Mouse (Mus musculus): ENCODE data around the gene Selenot. TPM values are rescaled to one million over a fixed set of nuclear protein-coding genes. Genes with fewer than 3 reads are reported as not detected.

Gene Selenot
- polyA plus RNA-seq, 1 experiment from 2014 or later: 25.2 TPM

Other genes with a start within 250 kb of the Selenot start
- gene Tsc22d2, start 161.9 kb upstream of the Selenot start, polyA plus RNA-seq (2015; fragmentation: Nextera tagmentation; extraction: Ambion mirVana): 8.4 and 9.3 TPM in 2 replicates
- 33.6 and 36.9 TPM in 2 replicates for gene Eif2a, start 50.8 kb upstream of the Selenot start, polyA plus RNA-seq (2015; fragmentation: Nextera tagmentation; extraction: Ambion mirVana)
- 59.0 and 64.7 TPM in 2 replicates for gene Serp1, start 50.7 kb upstream of the Selenot start, polyA plus RNA-seq (2015; fragmentation: Nextera tagmentation; extraction: Ambion mirVana)
- 0.23 and 0.28 TPM in 2 replicates for gene Erich6, start 60.6 kb downstream of the Selenot start, polyA plus RNA-seq (2015; fragmentation: Nextera tagmentation; extraction: Ambion mirVana)
- 10.8 and 10.9 TPM in 2 replicates for gene Siah2, start 115.8 kb downstream of the Selenot start, polyA plus RNA-seq (2015; fragmentation: Nextera tagmentation; extraction: Ambion mirVana)
- gene Mindy4b-ps, start 245.7 kb downstream of the Selenot start, polyA plus RNA-seq (2015; fragmentation: Nextera tagmentation; extraction: Ambion mirVana): 0.07 TPM in 1 of 2 replicates, not detected in the other